Mouse (Mus musculus): Measurements from ENCODE around the gene Thyn1. TPM values are rescaled to one million over a fixed set of nuclear protein-coding genes. Genes with fewer than 3 reads are reported as not detected.

Gene Thyn1
- polyA plus RNA-seq, 1 experiment from 2014 or later: 42.0 TPM

GRCm38 (mm10) chr9:26998669-26999460 lies 645 bp upstream of the Thyn1 start:
- peak overlapping the region; percentile 42; the same call in 1 of the 2 replicates for H3K27ac ChIP-seq (replicated peaks)

GRCm38 (mm10) chr9:27005231-27005630 lies 5.7 kb downstream of the Thyn1 start:
- no peak for ATAC-seq (ENCODE audit: insufficient read depth)
- H3K4me3 ChIP-seq (replicated peaks): no peak overlapping the region
- no peak overlapping the region for H3K9ac ChIP-seq
- H3K4me1 ChIP-seq (replicated peaks): peaks cover 13% of the 10 kb centered on the region
- H3K27ac ChIP-seq (replicated peaks): no peak overlapping the region
- no peaks in the 10 kb centered on the region for H3K27me3 ChIP-seq
- no peak overlapping the region for H3K4me2 ChIP-seq
- peaks cover 59% of the 10 kb centered on the region for H3K36me3 ChIP-seq (replicated peaks)
- no peaks in the 10 kb centered on the region for H3K9me3 ChIP-seq (replicated peaks)
- WGBS (ENCODE audit: insufficient replicate concordance): 82% methylated on average over 3 of the region's 3 CpGs

More at GRCm38 (mm10) chr9:26998669-26999460, 645 bp upstream of the Thyn1 start:
- H3K4me1 ChIP-seq (replicated peaks): peaks cover 35% of the 10 kb centered on the region
- under 1% methylated on average over 29 of the region's 29 CpGs for WGBS (ENCODE audit: insufficient replicate concordance)
- no peaks in the 10 kb centered on the region; the same call in 1 of the 2 replicates for H3K36me3 ChIP-seq (replicated peaks)
- peak overlapping the region; percentile 89 for H3K4me2 ChIP-seq
- peak; percentile 26 for ATAC-seq (ENCODE audit: insufficient read depth)
- H3K27me3 ChIP-seq: no peaks in the 10 kb centered on the region
- no peaks in the 10 kb centered on the region for H3K9me3 ChIP-seq (replicated peaks)
- peak overlapping the region; percentile 76 for H3K4me3 ChIP-seq (replicated peaks)
- peak overlapping the region; percentile 68 for H3K9ac ChIP-seq

- Histone ChIP-seq H3K4me3 (replicated peaks) (no peak overlapping the region), H3K9ac (no peak overlapping the region), H3K9me3 (replicated peaks) (no peaks in the 10 kb centered on the region), H3K36me3 (replicated peaks) (peaks cover 65% of the 10 kb centered on the region), H3K4me1 (replicated peaks) (peaks cover 6% of the 10 kb centered on the region), H3K27me3 (no peaks in the 10 kb centered on the region), H3K27ac (replicated peaks) (no peak overlapping the region), H3K4me2 (no peak overlapping the region)
- ATAC-seq (ENCODE audit: insufficient read depth): no peak
- 58% methylated on average over 1 of the region's 1 CpGs for WGBS (ENCODE audit: insufficient replicate concordance)
Measured at GRCm38 (mm10) chr9:27005933-27006332, 6.4 kb downstream of the Thyn1 start.

- H3K27me3 ChIP-seq: no peaks in the 10 kb centered on the region
- H3K27ac ChIP-seq (replicated peaks): no peak overlapping the region
- H3K4me1 ChIP-seq (replicated peaks): no peaks in the 10 kb centered on the region
- H3K4me3 ChIP-seq (replicated peaks): no peak overlapping the region
- no peak overlapping the region for H3K9ac ChIP-seq
- ATAC-seq (ENCODE audit: insufficient read depth): no peak
- H3K36me3 ChIP-seq (replicated peaks): peaks cover 73% of the 10 kb centered on the region
- no peaks in the 10 kb centered on the region for H3K9me3 ChIP-seq (replicated peaks)
- H3K4me2 ChIP-seq: no peak overlapping the region
- 78% methylated on average over 5 of the region's 5 CpGs for WGBS (ENCODE audit: insufficient replicate concordance)
Measured at GRCm38 (mm10) chr9:27006866-27007265, 7.4 kb downstream of the Thyn1 start.

- peaks cover 93% of the 10 kb centered on the region for H3K36me3 ChIP-seq (replicated peaks)
- H3K9me3 ChIP-seq (replicated peaks): no peaks in the 10 kb centered on the region
- WGBS (ENCODE audit: insufficient replicate concordance): 71% methylated on average over 5 of the region's 5 CpGs
- ATAC-seq (ENCODE audit: insufficient read depth): no peak
- H3K4me3 ChIP-seq (replicated peaks): no peak overlapping the region
- no peak overlapping the region for H3K27ac ChIP-seq (replicated peaks)
- no peak overlapping the region for H3K4me2 ChIP-seq
- no peaks in the 10 kb centered on the region for H3K27me3 ChIP-seq
- no peaks in the 10 kb centered on the region for H3K4me1 ChIP-seq (replicated peaks)
- H3K9ac ChIP-seq: no peak overlapping the region
Measured at GRCm38 (mm10) chr9:27009231-27009630, 9.7 kb downstream of the Thyn1 start.

GRCm38 (mm10) chr9:27011572-27011971 lies 12.1 kb downstream of the Thyn1 start:
- no peak overlapping the region for H3K4me2 ChIP-seq
- no peaks in the 10 kb centered on the region for H3K4me1 ChIP-seq (replicated peaks)
- no peak for ATAC-seq (ENCODE audit: insufficient read depth)
- 72% methylated on average over 4 of the region's 4 CpGs for WGBS (ENCODE audit: insufficient replicate concordance)
- no peak overlapping the region for H3K4me3 ChIP-seq (replicated peaks)
- H3K27ac ChIP-seq (replicated peaks): no peak overlapping the region
- H3K9ac ChIP-seq: no peak overlapping the region
- H3K9me3 ChIP-seq (replicated peaks): no peaks in the 10 kb centered on the region
- no peaks in the 10 kb centered on the region for H3K27me3 ChIP-seq
- H3K36me3 ChIP-seq (replicated peaks): peaks cover 90% of the 10 kb centered on the region

- Histone ChIP-seq H3K4me3 (replicated peaks) (no peak overlapping the region), H3K36me3 (replicated peaks) (peaks cover 47% of the 10 kb centered on the region), H3K9me3 (replicated peaks) (no peaks in the 10 kb centered on the region), H3K9ac (no peak overlapping the region), H3K4me1 (replicated peaks) (no peaks in the 10 kb centered on the region), H3K4me2 (no peak overlapping the region), H3K27ac (replicated peaks) (no peak overlapping the region), H3K27me3 (no peaks in the 10 kb centered on the region)
- no peak for ATAC-seq (ENCODE audit: insufficient read depth)
- WGBS (ENCODE audit: insufficient replicate concordance): 82% methylated on average over 10 of the region's 10 CpGs
Measured at GRCm38 (mm10) chr9:27018961-27019360, 19.5 kb downstream of the Thyn1 start.

GRCm38 (mm10) chr9:27023681-27024080 lies 24.2 kb downstream of the Thyn1 start:
- no peak overlapping the region for H3K27ac ChIP-seq (replicated peaks)
- 40% methylated on average over 4 of the region's 4 CpGs for WGBS (ENCODE audit: insufficient replicate concordance)
- H3K4me2 ChIP-seq: no peak overlapping the region
- ATAC-seq (ENCODE audit: insufficient read depth): no peak
- H3K4me1 ChIP-seq (replicated peaks): peaks cover 27% of the 10 kb centered on the region
- H3K4me3 ChIP-seq (replicated peaks): no peak overlapping the region
- no peaks in the 10 kb centered on the region for H3K27me3 ChIP-seq
- H3K36me3 ChIP-seq (replicated peaks): peaks cover 13% of the 10 kb centered on the region
- no peaks in the 10 kb centered on the region for H3K9me3 ChIP-seq (replicated peaks)
- H3K9ac ChIP-seq: no peak overlapping the region

GRCm38 (mm10) chr9:27026708-27027107 lies 27.2 kb downstream of the Thyn1 start:
- H3K27ac ChIP-seq (replicated peaks): no peak overlapping the region
- peaks cover 4% of the 10 kb centered on the region; the same call in 1 of the 2 replicates for H3K36me3 ChIP-seq (replicated peaks)
- no peak for ATAC-seq (ENCODE audit: insufficient read depth)
- no peak overlapping the region for H3K4me3 ChIP-seq (replicated peaks)
- no peaks in the 10 kb centered on the region for H3K27me3 ChIP-seq
- no peak overlapping the region for H3K9ac ChIP-seq
- H3K9me3 ChIP-seq (replicated peaks): no peaks in the 10 kb centered on the region
- WGBS (ENCODE audit: insufficient replicate concordance): 12% methylated on average over 1 of the region's 1 CpGs
- no peak overlapping the region for H3K4me2 ChIP-seq
- peaks cover 35% of the 10 kb centered on the region for H3K4me1 ChIP-seq (replicated peaks)

- Histone ChIP-seq H3K4me2 (peak overlapping the region; percentile 95), H3K4me1 (replicated peaks) (peaks cover 51% of the 10 kb centered on the region), H3K36me3 (replicated peaks) (peaks cover 13% of the 10 kb centered on the region), H3K9me3 (replicated peaks) (no peaks in the 10 kb centered on the region), H3K27me3 (no peaks in the 10 kb centered on the region), H3K9ac (peak overlapping the region; percentile 91), H3K4me3 (replicated peaks) (peak overlapping the region; percentile 97), H3K27ac (replicated peaks) (peak overlapping the region; percentile 87)
- under 1% methylated on average over 52 of the region's 52 CpGs for WGBS (ENCODE audit: insufficient replicate concordance)
- ATAC-seq (ENCODE audit: insufficient read depth): peak; percentile 38
Measured at GRCm38 (mm10) chr9:27029022-27029827, 29.7 kb downstream of the Thyn1 start.
